Mouse (Mus musculus) embryonic facial prominence, embryonic 14.5 days (tissue): ENCODE measurements around the gene Gm9780. TPM values are rescaled to one million over a fixed set of nuclear protein-coding genes. Genes with fewer than 3 reads are reported as not detected.
"Not testable (repeated sequence)": the region's sequence is repeated elsewhere in the genome, so short reads cannot be mapped to it uniquely, and the experiment has no call there.

Experiments
- ATAC-seq: fragments of 200-750 bp; cut with Nextera tagmentation; 2 replicates; pipeline ENCODE4 v1.8.0; 2017; ENCODE audit warnings: low read depth, moderate number of reproducible peaks, moderate TSS enrichment
- DNase-seq: peaks from one replicate; pipeline ENCODE4 v3.0.0-alpha.2; 2015; ENCODE audit warnings: low spot score
- H3K27ac ChIP-seq: fragments of 300-500 bp; sonication (generic); replicated peaks from 2 replicates; pipeline ENCODE4 v1.5.1; 2014; ENCODE audit warnings: low read depth, mild to moderate bottlenecking, low read length, moderate library complexity
- H3K27me3 ChIP-seq: fragments of 300-500 bp; sonication (generic); replicated peaks from 2 replicates; pipeline ENCODE4 v1.6.1; 2014; ENCODE audit warnings: low read length; ENCODE audit not compliant: control insufficient read depth, insufficient read depth
- H3K36me3 ChIP-seq: fragments of 300-500 bp; sonication (generic); 2 replicates; pipeline ENCODE4 v1.6.1; 2014; ENCODE audit warnings: low read length, mixed read lengths; ENCODE audit not compliant: control insufficient read depth, insufficient read depth
- H3K4me1 ChIP-seq: fragments of 300-500 bp; sonication (generic); 2 replicates; pipeline ENCODE4 v1.6.1; 2014; ENCODE audit warnings: antibody characterized with exemption, low read length; ENCODE audit not compliant: control insufficient read depth, insufficient read depth
- H3K4me2 ChIP-seq: fragments of 300-500 bp; sonication (generic); 2 replicates; pipeline ENCODE4 v1.6.1; 2014; ENCODE audit warnings: low read depth, mild to moderate bottlenecking, low read length, moderate library complexity, mixed read lengths
- H3K4me3 ChIP-seq: fragments of 300-500 bp; sonication (generic); 2 replicates; pipeline ENCODE4 v1.5.1; 2014; ENCODE audit warnings: low read depth, mild to moderate bottlenecking, low read length
- H3K9ac ChIP-seq: fragments of 300-500 bp; sonication (generic); 2 replicates; pipeline ENCODE4 v1.6.1; 2014; ENCODE audit warnings: low read depth, mild to moderate bottlenecking, low read length, moderate library complexity, mixed read lengths
- H3K9me3 ChIP-seq: fragments of 300-500 bp; sonication (generic); 2 replicates; pipeline ENCODE4 v1.6.1; 2016; ENCODE audit warnings: low read length; ENCODE audit not compliant: control insufficient read depth
- WGBS: fragments of 180-500 bp; shearing (Covaris S2); extraction: QIAGEN DNeasy Blood & Tissue Kit; methylation state at CpG from one replicate; pipeline ENCODE4 v1.1.7; 2014; 5-methylcytosine and 5-hydroxymethylcytosine counted together
- polyA plus RNA-seq: library from polyadenylated mRNA; unstranded; fragments of >200 nt; fragmentation: Nextera tagmentation; extraction: Ambion mirVana; gene quantifications from 2 replicates; pipeline ENCODE4 v1.2.1, GENCODE M21; 2014

The Gm9780 gene
- polyA plus RNA-seq, 1 experiment from 2014 or later: 48.4 TPM

GRCm38 (mm10) chr14:26048767-26049166 is 6.3 kb upstream of the Gm9780 start:
- H3K4me1 ChIP-seq, H3K4me3 ChIP-seq, H3K9me3 ChIP-seq, DNase-seq, H3K27ac ChIP-seq, H3K36me3 ChIP-seq, H3K9ac ChIP-seq, H3K4me2 ChIP-seq, H3K27me3 ChIP-seq, ATAC-seq: not testable (repeated sequence)
- WGBS: no CpG with 5 or more reads among the region's 9 CpGs

- H3K4me1 ChIP-seq, H3K9ac ChIP-seq, H3K27ac ChIP-seq, H3K4me2 ChIP-seq, ATAC-seq, H3K27me3 ChIP-seq, H3K9me3 ChIP-seq, H3K36me3 ChIP-seq, DNase-seq, H3K4me3 ChIP-seq: not testable (repeated sequence)
- WGBS: no CpG with 5 or more reads among the region's 8 CpGs
Measured at GRCm38 (mm10) chr14:26047026-26047425, 4.5 kb upstream of the Gm9780 start.

- ATAC-seq: peak; percentile 78; the same call in 1 of the 2 replicates
- not testable (repeated sequence) for H3K4me3 ChIP-seq, H3K9me3 ChIP-seq, H3K9ac ChIP-seq, H3K36me3 ChIP-seq, H3K27ac ChIP-seq, DNase-seq, H3K4me1 ChIP-seq, H3K27me3 ChIP-seq, H3K4me2 ChIP-seq
- no CpG with 5 or more reads among the region's 5 CpGs for WGBS
Measured at GRCm38 (mm10) chr14:26045007-26045406, 2.5 kb upstream of the Gm9780 start.

GRCm38 (mm10) chr14:26035439-26035838 is 7.1 kb downstream of the Gm9780 start:
- ATAC-seq: peak; percentile 33; the same call in 1 of the 2 replicates
- H3K4me2 ChIP-seq, H3K4me3 ChIP-seq, H3K27me3 ChIP-seq, H3K9ac ChIP-seq, H3K9me3 ChIP-seq, DNase-seq, H3K36me3 ChIP-seq, H3K4me1 ChIP-seq, H3K27ac ChIP-seq: not testable (repeated sequence)
- WGBS: no CpG with 5 or more reads among the region's 6 CpGs

GRCm38 (mm10) chr14:26034364-26034763 is 8.1 kb downstream of the Gm9780 start:
- not testable (repeated sequence) for H3K27me3 ChIP-seq, H3K9ac ChIP-seq, H3K4me1 ChIP-seq, H3K9me3 ChIP-seq, H3K4me2 ChIP-seq, H3K4me3 ChIP-seq, H3K36me3 ChIP-seq, DNase-seq, H3K27ac ChIP-seq
- ATAC-seq: peak; percentile 82; the same call in 1 of the 2 replicates
- WGBS: no CpG with 5 or more reads among the region's 3 CpGs

GRCm38 (mm10) chr14:26025653-26026052 is 16.9 kb downstream of the Gm9780 start:
- H3K4me3 ChIP-seq, H3K9ac ChIP-seq, H3K9me3 ChIP-seq, H3K27ac ChIP-seq, H3K4me1 ChIP-seq, H3K27me3 ChIP-seq, DNase-seq, ATAC-seq, H3K36me3 ChIP-seq, H3K4me2 ChIP-seq: not testable (repeated sequence)
- no CpG with 5 or more reads among the region's 12 CpGs for WGBS

GRCm38 (mm10) chr14:26022831-26023230 is 19.7 kb downstream of the Gm9780 start:
- H3K4me3 ChIP-seq, ATAC-seq, DNase-seq, H3K27me3 ChIP-seq, H3K36me3 ChIP-seq, H3K4me2 ChIP-seq, H3K4me1 ChIP-seq, H3K27ac ChIP-seq, H3K9ac ChIP-seq, H3K9me3 ChIP-seq: not testable (repeated sequence)
- no CpG with 5 or more reads among the region's 6 CpGs for WGBS

GRCm38 (mm10) chr14:26021555-26021954 is 21.0 kb downstream of the Gm9780 start:
- H3K27me3 ChIP-seq, H3K9me3 ChIP-seq, H3K4me3 ChIP-seq, H3K4me2 ChIP-seq, DNase-seq, H3K4me1 ChIP-seq, H3K27ac ChIP-seq, H3K9ac ChIP-seq, H3K36me3 ChIP-seq: not testable (repeated sequence)
- peak; percentile 68 for ATAC-seq
- no CpG with 5 or more reads among the region's 9 CpGs for WGBS

- not testable (repeated sequence) for H3K9ac ChIP-seq, H3K4me3 ChIP-seq, H3K27me3 ChIP-seq, DNase-seq, H3K4me1 ChIP-seq, H3K36me3 ChIP-seq, ATAC-seq, H3K27ac ChIP-seq, H3K4me2 ChIP-seq, H3K9me3 ChIP-seq
- WGBS: no CpG with 5 or more reads among the region's 7 CpGs
Measured at GRCm38 (mm10) chr14:26016414-26016813, 26.1 kb downstream of the Gm9780 start.
